19 mouse cellular contexts compared by ENCODE assay signal in the genomic region with DNA sequence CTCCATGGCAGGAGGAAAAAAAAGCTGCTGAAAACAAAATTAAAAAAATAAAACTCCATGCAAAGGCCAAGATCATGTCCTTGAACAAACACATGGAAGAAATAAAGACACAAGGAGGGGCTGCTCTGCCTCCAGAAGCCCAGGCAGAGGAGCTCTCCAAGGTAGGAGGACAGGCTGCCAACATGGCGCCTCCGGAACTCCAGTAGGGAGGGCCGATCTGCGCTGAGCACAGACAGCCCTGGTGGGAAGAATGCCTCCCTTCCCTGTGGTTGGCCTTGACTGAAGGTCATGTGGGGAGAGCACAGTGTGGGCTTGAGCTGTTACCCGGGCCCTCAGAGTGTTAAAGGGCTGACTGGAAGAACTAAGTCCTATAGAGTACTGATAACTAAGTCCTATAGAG. TPM values are rescaled to one million over a fixed set of nuclear protein-coding genes. Genes with fewer than 3 reads are reported as not detected.
A peak's percentile ranks its signal among the peaks of the same experiment; 100 is the strongest.
DNase-seq lines count a peak whose midpoint lies in the region; TF ChIP-seq lines count a peak whose summit lies in the region.
"Had no signal": no experiment of that assay in that cellular context is flagged by ENCODE, and none has a peak within 500 bp of the region (broad histone marks: within the 10 kb centered on the region; RNA-seq: fewer than 3 reads in every experiment).

No protein-coding gene starts in this region.

- intact Hi-C loops in heart, postnatal 14 days (cut with DNase I), result no loop called here

- no peak overlapping the region for H3K4me3 ChIP-seq in ES-E14 (ENCODE audit: insufficient read depth in 1 of 2, low read depth in 1 of 2, low read length in 2 of 2, poor library complexity in 1 of 2, severe bottlenecking in 1 of 2)
- H3K4me3 ChIP-seq: forebrain, embryonic 10.5 days; heart, embryonic 13.5 days; hindbrain, embryonic 13.5 days; midbrain, embryonic 10.5 days had no signal

- H3K36me3 ChIP-seq in ES-E14 (ENCODE audit: control insufficient read depth, insufficient read depth, low read length, poor library complexity, severe bottlenecking), result peaks cover 11% of the 10 kb centered on the region; the same call in 1 of the 2 replicates

- H3K4me1 ChIP-seq in ES-E14 (ENCODE audit: control insufficient read depth in 2 of 2, insufficient read depth in 2 of 2, low read length in 2 of 2, poor library complexity in 1 of 2), result no peaks in the 10 kb centered on the region
- H3K4me1 ChIP-seq: heart, embryonic 13.5 days had no signal

- H3K27ac ChIP-seq in ES-E14 (ENCODE audit: insufficient read depth, low read depth, low read length, poor library complexity, severe bottlenecking), result no peak overlapping the region
- H3K27ac ChIP-seq: forebrain, embryonic 10.5 days; heart, embryonic 13.5 days; hindbrain, embryonic 13.5 days; midbrain, embryonic 10.5 days had no signal

- no peaks in the 10 kb centered on the region for H3K9me3 ChIP-seq in ES-E14 (ENCODE audit: control insufficient read depth, insufficient read depth, low read depth, low read length)
- H3K9me3 ChIP-seq: forebrain, embryonic 10.5 days; heart, embryonic 13.5 days; hindbrain, embryonic 13.5 days; midbrain, embryonic 10.5 days had no signal

- DNase-seq in adrenal gland, adult (ENCODE audit: inconsistent age in 2 of 2, low spot score in 1 of 2), result peak; percentile 30 to 55
- DNase-seq in adrenal gland, adult 18-20 months (ENCODE audit: low spot score in 2 of 2), result no peak
- DNase-seq in heart, postnatal 4 days, result peak; percentile 17
- DNase-seq in heart, postnatal 14 days, result no peak
- DNase-seq in ES-E14 (ENCODE audit: low read depth, low spot score), result peak; percentile 51
- peak; percentile 22 to 42 for DNase-seq in adrenal gland, postnatal 36 days
- DNase-seq in right cerebral cortex, postnatal 36 days (ENCODE audit: low spot score in 2 of 2), result no peak
- DNase-seq in urinary bladder, postnatal 10 days (ENCODE audit: low spot score), result no peak
- DNase-seq: cerebellum, adult 9-10 months; gastrocnemius, postnatal 14 days; heart, adult 18-20 months; kidney, adult 18-20 months; layer of hippocampus, adult 9-11 months; right cerebral cortex, adult 18-20 months had no signal

- in situ Hi-C loops in ES-E14 (cut with MboI; ENCODE audit: low sequenced_read_pairs in 2 of 2, unreplicated experiment in 2 of 2), result no loop called here

- no peak overlapping the region for H3K9ac ChIP-seq in ES-E14 (ENCODE audit: insufficient read depth, low read depth, low read length, poor library complexity, severe bottlenecking)
- H3K9ac ChIP-seq: heart, embryonic 13.5 days; hindbrain, embryonic 13.5 days had no signal

TF ChIP-seq in ES-E14, 5 proteins besides CTCF, POLR2A, EP300 and RAD21:
- TF ChIP-seq CHD2 (IDR thresholded peaks at IDR 0.05; ENCODE audit: low read depth, low read length) (0 out of 2 replicates have a peak, but pooled peaks have one; percentile 35), HCFC1 (IDR thresholded peaks at IDR 0.05; ENCODE audit: borderline replicate concordance, insufficient read depth, low read length) (no peak), MAFK (IDR thresholded peaks at IDR 0.05; ENCODE audit: insufficient read depth, low read depth, low read length) (no peak), ZNF384 (IDR thresholded peaks at IDR 0.05; ENCODE audit: low read depth, low read length) (no peak), ZC3H11A (IDR thresholded peaks at IDR 0.05; ENCODE audit: borderline replicate concordance, low read depth, low read length) (no peak)

RNA-seq across cellular contexts. Expression of gene Golgb1, which starts 12.6 kb away (rescaled TPM):
- total RNA-seq in adrenal gland, adult 18-20 months (2021), result 10 to 100 TPM; 59.5 to 80.9 TPM
- total RNA-seq in heart, postnatal 4 days (2021), result 10 to 100 TPM; 31.8 to 36.7 TPM
- total RNA-seq in heart, postnatal 14 days (2021), result 10 to 100 TPM; 36.0 to 41.0 TPM
- total RNA-seq in ES-E14 (2012; rRNA removed), result 52.6 and 73.4 TPM in 2 replicates
- 10 to 100 TPM; 82.8 to 91.6 TPM for total RNA-seq in adrenal gland, postnatal 36 days (2021)

RNA-seq across cellular contexts. Expression of gene Eaf2, which starts 12.7 kb away (rescaled TPM):
- total RNA-seq in adrenal gland, adult 18-20 months (2021), result 1 to 10 TPM; 2.0 to 2.8 TPM
- 1 to 10 TPM; 1.1 to 1.5 TPM for total RNA-seq in heart, postnatal 4 days (2021)
- total RNA-seq in heart, postnatal 14 days (2021), result under 1 TPM; 0.60 to 0.71 TPM
- 1.1 and 1.2 TPM in 2 replicates for total RNA-seq in ES-E14 (2012; rRNA removed)
- 1 to 10 TPM in 1 of 2 experiments, under 1 TPM in 1; 0.56 to 1.6 TPM for total RNA-seq in adrenal gland, postnatal 36 days (2021)
- total RNA-seq: common myeloid progenitor, adult 5-6 weeks had no signal

RNA-seq across cellular contexts. Expression of gene Hcls1, which starts 47.2 kb away (rescaled TPM):
- 10 to 100 TPM; 11.0 to 15.0 TPM for total RNA-seq in adrenal gland, adult 18-20 months (2021)
- total RNA-seq in heart, postnatal 4 days (2021), result 1 to 10 TPM; 7.0 to 7.1 TPM
- 10 to 100 TPM in 1 of 2 experiments, 1 to 10 TPM in 1; 8.6 to 12.1 TPM for total RNA-seq in heart, postnatal 14 days (2021)
- 0.16 and 1.2 TPM in 2 replicates for total RNA-seq in ES-E14 (2012; rRNA removed)
- total RNA-seq in adrenal gland, postnatal 36 days (2021), result 10 to 100 TPM; 10.4 to 11.7 TPM

RNA-seq across cellular contexts. Expression of gene Iqcb1, which starts 59.4 kb away (rescaled TPM):
- 10 to 100 TPM; 16.2 to 20.3 TPM for total RNA-seq in adrenal gland, adult 18-20 months (2021)
- total RNA-seq in heart, postnatal 4 days (2021), result 10 to 100 TPM; 14.7 to 17.2 TPM
- 10 to 100 TPM; 11.6 to 11.9 TPM for total RNA-seq in heart, postnatal 14 days (2021)
- 9.2 and 16.8 TPM in 2 replicates for total RNA-seq in ES-E14 (2012; rRNA removed)
- total RNA-seq in adrenal gland, postnatal 36 days (2021), result 10 to 100 TPM; 16.9 to 19.1 TPM

Comparison
In these comparisons a context has a peak if more than half of its experiments do, and no peak if none do; other contexts are left out.
1. DNase-seq: peak in adrenal gland, adult (2 of 2), heart, postnatal 4 days (single experiment), ES-E14 (single experiment) and adrenal gland, postnatal 36 days (2 of 2); none in adrenal gland, adult 18-20 months (0 of 2), heart, postnatal 14 days (0 of 2), right cerebral cortex, postnatal 36 days (0 of 2) and urinary bladder, postnatal 10 days (single experiment).